Mouse (Mus musculus): ENCODE results near the gene Rapgef2.

Gene Rapgef2

DNA sequence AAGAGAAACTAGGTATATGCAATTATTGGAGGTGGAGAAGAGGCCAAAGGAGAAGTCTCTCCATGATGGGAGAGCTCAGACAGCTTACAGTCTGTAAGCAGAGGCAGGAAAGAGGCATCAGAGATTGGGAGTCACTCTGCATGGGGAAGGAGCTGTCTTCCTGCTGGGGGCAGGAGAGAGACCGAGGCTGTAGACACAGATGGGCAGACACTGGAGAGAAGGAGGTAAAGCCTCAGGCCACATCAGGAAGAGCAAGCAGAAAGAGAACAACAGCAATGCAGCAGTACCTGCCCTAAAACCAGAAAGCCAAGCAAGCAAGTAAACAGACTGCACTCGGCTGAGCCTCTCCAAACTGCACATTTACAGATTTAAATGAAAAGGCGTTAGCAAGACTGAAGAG lies 81.2 kb downstream of the Rapgef2 start:
- peak in 1 of 2 experiments; percentile 32 for DNase-seq (ENCODE audit: inconsistent age in 2 of 2, low spot score in 1 of 2)

DNA sequence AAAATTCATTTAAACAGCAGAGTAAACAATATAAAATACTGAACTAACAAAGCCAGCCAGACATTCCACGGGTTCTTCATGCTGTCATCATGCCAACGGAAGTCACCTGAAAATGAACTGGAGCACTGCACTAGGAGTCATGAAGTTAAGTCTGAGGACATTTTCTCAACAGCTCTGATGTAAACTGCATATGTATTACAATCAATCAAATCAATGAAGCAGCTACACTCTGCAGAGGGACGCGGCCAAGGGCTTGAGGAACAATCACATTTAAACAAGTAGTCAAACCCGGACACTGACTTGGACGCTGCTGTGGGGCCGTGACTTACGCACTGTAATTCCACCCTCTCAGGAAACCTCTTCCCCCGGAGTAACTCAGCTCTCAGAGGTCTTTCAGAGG lies 82.1 kb downstream of the Rapgef2 start:
- DNase-seq (ENCODE audit: inconsistent age in 2 of 2, low spot score in 1 of 2) = no peak

GRCm38 (mm10) chr3:79203821-79204220 lies 82.5 kb downstream of the Rapgef2 start:
- DNase-seq (ENCODE audit: inconsistent age in 2 of 2, low spot score in 1 of 2) = no peak

- DNase-seq (ENCODE audit: inconsistent age in 2 of 2, low spot score in 1 of 2) = peak; percentile 79 to 81
Measured at GRCm38 (mm10) chr3:79203178-79203577, 83.1 kb downstream of the Rapgef2 start.

DNA sequence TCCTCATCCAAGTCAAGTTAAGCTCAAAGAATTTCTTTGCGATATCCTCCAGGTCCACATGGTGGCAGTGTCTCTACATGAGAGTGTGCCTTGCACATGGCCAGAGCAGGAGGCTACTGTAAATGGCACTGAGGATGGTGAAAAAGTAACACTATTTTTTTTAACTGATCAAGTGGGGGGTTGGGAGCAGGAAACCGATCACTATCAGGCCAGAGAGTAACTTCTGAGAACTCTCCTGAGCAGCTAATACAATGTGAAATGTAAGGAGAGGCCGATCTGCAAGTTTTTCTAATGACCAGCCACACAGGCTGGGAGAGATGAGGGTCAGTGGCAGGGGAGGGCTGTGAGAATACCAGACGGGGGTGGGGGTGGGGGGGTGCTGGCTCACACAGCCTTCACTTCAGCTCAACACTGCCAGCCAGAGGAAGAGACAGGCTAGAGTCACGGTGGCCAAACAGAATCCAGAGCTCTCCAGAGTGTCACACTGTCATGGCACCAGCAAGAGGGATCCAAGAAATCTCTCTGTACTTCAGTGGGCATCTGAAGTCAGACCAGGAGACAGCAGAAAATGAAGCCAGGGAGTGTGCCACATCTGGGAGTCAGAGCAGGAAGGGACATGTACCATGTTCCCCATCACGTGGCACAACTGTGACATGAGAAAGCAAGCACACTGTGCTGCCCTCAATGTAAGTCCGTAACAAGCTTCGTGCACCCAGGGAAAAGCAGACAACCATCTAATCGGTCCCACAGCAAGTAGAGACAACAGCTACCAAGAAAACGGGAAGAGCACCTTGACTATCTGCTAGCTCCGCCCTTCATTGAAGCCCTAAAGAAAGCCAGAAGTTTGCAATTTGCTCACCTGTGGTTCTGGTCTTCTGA lies 83.8 kb downstream of the Rapgef2 start:
- DNase-seq (ENCODE audit: inconsistent age in 2 of 2, low spot score in 1 of 2) = peak; percentile 69 to 89

DNA sequence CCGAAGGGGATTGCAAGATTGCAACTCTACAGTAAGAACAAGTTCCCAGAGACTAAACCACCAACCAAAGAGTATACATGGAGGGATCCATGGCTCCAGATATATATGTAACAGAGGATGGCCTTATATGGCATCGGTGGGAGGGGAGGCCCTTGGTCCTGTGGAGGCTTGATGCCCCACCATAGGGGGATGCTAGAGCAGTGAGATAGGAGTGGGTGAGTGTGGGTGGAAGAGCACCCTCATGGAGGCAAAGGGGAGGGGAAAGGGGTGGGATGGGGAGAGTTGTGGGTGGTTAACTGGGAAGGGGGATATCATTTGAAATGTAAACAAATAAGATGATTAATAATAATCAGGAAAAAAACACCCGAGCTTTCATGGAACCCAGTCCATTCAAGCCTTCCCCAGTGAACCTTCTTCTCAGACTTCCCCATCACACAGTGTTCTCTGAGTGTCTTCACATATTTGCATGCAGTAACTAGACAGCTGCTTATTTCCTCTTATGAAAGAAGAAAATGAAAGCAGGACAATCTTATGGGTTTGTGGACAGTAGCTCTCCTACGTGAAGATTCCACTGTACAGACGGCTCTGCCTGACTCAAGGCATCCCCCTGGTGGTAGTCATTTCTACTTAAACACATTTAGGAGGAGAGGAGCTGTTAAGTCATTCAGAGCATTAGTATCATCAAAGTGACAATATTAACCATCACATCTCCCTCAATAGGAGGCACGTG lies 89.4 kb downstream of the Rapgef2 start:
- peak in 1 of 2 experiments; percentile 90 for DNase-seq (ENCODE audit: inconsistent age in 2 of 2, low spot score in 1 of 2)

- no peak for DNase-seq (ENCODE audit: inconsistent age in 2 of 2, low spot score in 1 of 2)
Measured at GRCm38 (mm10) chr3:79195280-79195679, 91.0 kb downstream of the Rapgef2 start.

GRCm38 (mm10) chr3:79194111-79194793 lies 92.1 kb downstream of the Rapgef2 start:
- DNase-seq (ENCODE audit: inconsistent age in 2 of 2, low spot score in 1 of 2) = no peak

DNA sequence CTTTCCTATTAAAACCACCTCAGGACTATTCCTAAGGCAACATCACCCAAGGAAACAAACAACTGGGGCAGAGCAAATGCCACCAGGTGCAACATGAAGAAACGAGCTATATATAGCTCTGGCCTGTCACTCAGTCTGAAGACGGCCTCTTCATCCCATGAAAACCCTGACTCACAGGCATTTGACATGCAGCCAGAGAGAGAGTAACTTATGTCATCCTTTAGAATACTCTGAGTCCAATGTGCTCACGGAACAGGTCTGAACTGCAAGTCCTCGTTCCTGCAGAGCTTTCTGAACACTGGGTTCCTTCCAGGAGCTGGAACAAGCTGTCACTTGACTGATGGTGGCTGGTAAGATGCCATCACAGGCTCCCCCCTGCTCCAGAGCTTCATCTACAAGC lies 93.3 kb downstream of the Rapgef2 start:
- DNase-seq (ENCODE audit: inconsistent age in 2 of 2, low spot score in 1 of 2) = peak; percentile 73 to 77

DNA sequence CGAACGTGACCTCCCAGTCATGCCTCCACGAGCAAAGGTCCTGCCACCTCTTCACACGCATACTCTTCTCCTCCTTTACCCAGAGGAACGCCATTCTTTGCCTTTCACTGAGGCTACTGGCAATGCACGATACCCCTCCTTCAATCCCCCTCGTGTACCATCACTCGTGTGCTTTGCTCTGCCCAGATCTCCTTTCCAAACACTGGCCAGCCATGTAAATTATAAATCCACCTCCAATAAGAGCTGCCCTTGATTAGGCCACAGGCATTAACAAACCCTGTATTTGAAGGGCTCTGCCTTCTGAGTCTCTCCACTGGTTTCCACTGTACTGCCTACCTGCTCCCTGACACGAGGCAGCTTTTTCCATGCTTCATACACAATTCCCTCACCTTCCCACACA lies 94.3 kb downstream of the Rapgef2 start:
- no peak for DNase-seq (ENCODE audit: inconsistent age in 2 of 2, low spot score in 1 of 2)

- DNase-seq (ENCODE audit: inconsistent age in 2 of 2, low spot score in 1 of 2) = no peak
Measured at GRCm38 (mm10) chr3:79191471-79191870, 94.8 kb downstream of the Rapgef2 start.

DNA sequence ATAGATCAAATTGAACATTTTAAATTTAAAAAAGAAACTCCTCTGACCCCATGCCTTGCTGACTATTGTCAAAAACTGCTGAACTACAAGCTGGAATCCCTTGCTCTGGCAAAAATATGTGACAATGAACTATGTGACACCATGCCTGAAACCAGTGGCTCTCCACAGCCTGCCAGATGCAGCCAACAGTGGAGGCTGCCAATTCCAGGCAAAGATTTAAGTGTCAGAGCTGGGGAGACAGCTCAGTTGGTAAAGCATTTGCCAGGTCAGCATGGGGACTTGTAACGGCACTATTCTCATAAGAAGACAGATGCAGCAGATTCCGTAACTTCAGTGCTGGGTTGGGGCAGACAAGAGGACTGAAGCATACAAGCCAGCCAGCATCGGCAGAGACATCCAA lies 95.9 kb downstream of the Rapgef2 start:
- DNase-seq (ENCODE audit: inconsistent age in 2 of 2, low spot score in 1 of 2) = no peak

GRCm38 (mm10) chr3:79187912-79188311 lies 98.4 kb downstream of the Rapgef2 start:
- no peak for DNase-seq (ENCODE audit: inconsistent age in 2 of 2, low spot score in 1 of 2)

DNA sequence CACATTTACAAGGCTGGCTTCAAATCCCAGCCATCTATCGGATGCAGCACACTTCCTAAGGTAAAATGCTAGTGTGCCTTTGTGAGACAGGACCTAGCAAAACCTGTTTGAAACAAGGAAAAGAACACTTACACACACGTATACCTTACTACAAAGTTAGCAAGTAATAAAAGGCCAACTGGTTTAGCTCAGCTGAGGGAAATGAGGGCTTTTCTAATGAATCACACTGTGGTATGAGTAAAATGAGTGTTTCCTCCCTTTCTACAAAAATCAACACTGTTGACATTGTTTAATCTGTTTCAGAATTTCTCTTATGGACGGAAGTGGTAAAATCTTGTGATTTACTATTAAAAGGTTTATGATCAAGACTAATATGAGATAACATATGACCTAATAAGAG lies 104.0 kb downstream of the Rapgef2 start:
- no peak for DNase-seq (ENCODE audit: inconsistent age in 2 of 2, low spot score in 1 of 2)

GRCm38 (mm10) chr3:79181248-79181991 lies 104.9 kb downstream of the Rapgef2 start:
- peak; percentile 75 to 90 for DNase-seq (ENCODE audit: inconsistent age in 2 of 2, low spot score in 1 of 2)

DNA sequence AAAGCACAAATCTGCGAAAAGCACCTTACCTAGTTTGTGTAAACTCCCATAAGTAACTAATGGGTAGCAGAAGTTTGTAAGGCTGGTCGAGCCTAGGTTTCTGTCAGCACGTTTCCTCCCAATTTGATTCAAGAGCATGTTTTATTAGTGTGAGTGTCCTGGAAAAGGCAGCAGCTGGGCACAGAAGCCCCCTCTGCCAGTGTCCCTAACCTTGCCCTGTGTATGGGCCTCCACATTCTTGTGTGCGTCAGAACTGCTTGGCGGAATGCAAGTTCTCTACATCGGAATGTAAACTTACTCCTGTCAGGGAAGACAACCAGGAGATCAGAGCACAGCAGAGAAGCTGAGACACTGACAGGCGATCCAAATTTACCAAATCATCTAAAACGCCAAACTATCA lies 106.2 kb downstream of the Rapgef2 start:
- DNase-seq (ENCODE audit: inconsistent age in 2 of 2, low spot score in 1 of 2) = no peak

DNA sequence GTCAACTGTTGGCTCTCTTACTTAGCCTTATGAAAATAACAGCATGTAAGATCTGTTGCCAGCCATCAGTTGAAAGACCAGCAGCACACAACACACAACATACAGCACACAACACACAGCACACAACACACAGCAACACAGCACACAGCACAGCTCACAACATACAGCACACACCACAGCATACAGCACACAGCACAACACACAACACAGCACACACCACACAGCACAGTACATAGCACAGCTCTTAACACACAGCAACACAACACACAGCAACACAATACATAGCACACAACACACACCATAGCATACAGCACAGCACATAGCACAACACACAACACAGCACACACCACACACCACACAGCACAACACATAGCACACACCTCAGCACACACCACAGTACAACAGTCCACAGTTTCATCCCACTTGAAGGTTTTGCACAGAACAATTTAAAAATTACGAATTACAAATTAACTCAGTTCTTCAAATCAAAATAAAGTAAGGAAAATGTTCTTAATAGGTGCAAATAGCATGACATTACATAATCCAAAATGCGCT lies 106.7 kb downstream of the Rapgef2 start:
- no peak for DNase-seq (ENCODE audit: inconsistent age in 2 of 2, low spot score in 1 of 2)

GRCm38 (mm10) chr3:79178708-79179107 lies 107.6 kb downstream of the Rapgef2 start:
- peak in 1 of 2 experiments; percentile 68 for DNase-seq (ENCODE audit: inconsistent age in 2 of 2, low spot score in 1 of 2)

- peak in 1 of 2 experiments; percentile 60 for DNase-seq (ENCODE audit: inconsistent age in 2 of 2, low spot score in 1 of 2)
Measured at GRCm38 (mm10) chr3:79178070-79178469, 108.2 kb downstream of the Rapgef2 start.

DNA sequence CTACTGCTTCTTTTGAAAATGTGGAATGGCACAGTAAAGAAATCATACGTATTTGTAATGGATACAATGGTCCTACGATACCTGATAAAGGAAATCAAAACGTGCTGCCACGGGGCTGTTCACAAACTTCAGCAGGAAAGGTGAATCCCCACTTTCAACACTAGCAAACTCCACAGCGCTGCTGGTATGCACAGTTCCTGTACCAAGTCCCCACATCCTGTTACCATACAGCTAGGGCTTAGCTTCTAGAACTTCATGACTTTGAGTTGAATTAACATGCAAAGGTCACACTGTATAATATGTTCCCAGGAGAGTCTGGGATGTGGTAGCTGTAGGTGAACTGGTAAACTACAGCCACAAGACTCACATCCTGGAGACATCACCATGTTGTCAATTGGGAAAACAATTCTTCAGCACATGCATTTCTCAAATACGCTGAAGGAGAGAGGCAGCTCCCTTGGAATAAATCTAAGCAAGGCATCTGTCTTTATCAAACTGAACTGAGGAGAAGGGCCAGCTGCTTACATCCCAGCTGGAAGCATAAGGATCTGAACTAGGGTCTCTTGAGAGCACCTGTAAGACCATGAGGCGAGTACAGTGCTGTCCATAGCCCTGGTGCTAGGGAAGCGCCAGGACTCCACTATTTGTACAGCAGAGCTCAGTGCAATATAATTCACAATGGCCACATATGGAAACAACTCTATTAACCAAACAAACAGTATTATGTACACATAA lies 109.0 kb downstream of the Rapgef2 start:
- DNase-seq (ENCODE audit: inconsistent age in 2 of 2, low spot score in 1 of 2) = no peak

Data from adrenal gland, adult (tissue).